In the genomic region with DNA sequence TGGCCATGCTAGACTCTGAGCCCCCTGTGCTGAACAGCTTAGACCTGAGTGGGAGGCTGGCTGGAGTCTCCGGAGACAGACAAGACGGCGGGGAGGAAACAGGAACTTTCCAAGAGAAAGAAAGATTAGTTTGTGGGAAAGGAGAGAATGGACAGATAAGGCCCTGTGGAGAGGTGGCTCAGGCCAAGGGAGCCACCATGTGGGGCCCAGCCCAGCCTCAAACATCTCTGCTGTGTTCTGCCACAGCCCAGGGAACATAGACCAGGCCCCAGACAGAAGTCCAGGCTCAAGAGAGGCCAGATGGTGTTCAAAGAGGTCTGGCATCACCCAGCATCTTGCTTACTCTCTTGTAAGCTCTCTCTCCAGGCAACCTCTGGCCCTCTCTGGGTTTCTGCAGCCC, we compare ENCODE assay signal across 20 mouse cellular contexts. TPM values are rescaled to one million over a fixed set of nuclear protein-coding genes. Genes with fewer than 3 reads are reported as not detected.
DNase-seq lines count a peak whose midpoint lies in the region; ATAC-seq and TF ChIP-seq lines count a peak whose summit lies in the region.
"Had no signal": no experiment of that assay in that cellular context is flagged by ENCODE, and none has a peak within 500 bp of the region (broad histone marks: within the 10 kb centered on the region; RNA-seq: fewer than 3 reads in every experiment).

No protein-coding gene starts in this region.

- H3K4me3 ChIP-seq in heart, embryonic 13.5 days: no peak overlapping the region
- H3K4me3 ChIP-seq in hindbrain, postnatal 0 days (ENCODE audit: low read length): no peak overlapping the region
- H3K4me3 ChIP-seq in hindbrain, embryonic 13.5 days: no peak overlapping the region
- H3K4me3 ChIP-seq in MEL (ENCODE audit: control insufficient read depth in 1 of 2, insufficient read depth in 1 of 2, low read depth in 2 of 2, low read length in 2 of 2): no peak overlapping the region
- H3K4me3 ChIP-seq in embryonic facial prominence, embryonic 12.5 days: no peak overlapping the region
- H3K4me3 ChIP-seq in lung, adult 2 months (replicated peaks; ENCODE audit: extremely low read depth, low read depth, low read length): no peak overlapping the region
- H3K4me3 ChIP-seq: erythroblast, embryonic 14.5 days; liver, embryonic 13.5 days; neural tube, embryonic 13.5 days had no signal

- ATAC-seq in heart, embryonic 13.5 days (ENCODE audit: extremely low read depth, insufficient number of reproducible peaks, low FRiP score, low TSS enrichment): peak; percentile 47; the same call in 1 of the 2 replicates
- 0 out of 2 replicates have a peak, but pooled peaks have one; percentile 19 for ATAC-seq in hindbrain, postnatal 0 days
- no peak for ATAC-seq in hindbrain, embryonic 13.5 days (ENCODE audit: low FRiP score)
- ATAC-seq in embryonic facial prominence, embryonic 12.5 days (ENCODE audit: insufficient number of reproducible peaks, insufficient read depth, low FRiP score, low TSS enrichment): no peak
- ATAC-seq: forebrain, embryonic 14.5 days; intestine, embryonic 16.5 days had no signal

- WGBS in heart, embryonic 13.5 days: 20% methylated on average over 3 of the region's 3 CpGs
- WGBS in hindbrain, postnatal 0 days: 69% methylated on average over 3 of the region's 3 CpGs
- 74% methylated on average over 3 of the region's 3 CpGs for whole genome bisulfite sequencing in hindbrain, embryonic 13.5 days
- WGBS in embryonic facial prominence, embryonic 12.5 days: 66% methylated on average over 3 of the region's 3 CpGs
- 57% methylated on average over 3 of the region's 3 CpGs for WGBS in lung, adult 2 months

- DNase-seq in heart, postnatal 36 days: no peak
- DNase-seq in hindbrain, postnatal 0 days (ENCODE audit: low spot score): no peak
- DNase-seq in MEL (ENCODE audit: low read depth, low spot score): no peak
- no peak for DNase-seq in lung, adult 2 months
- DNase-seq: B cell, adult 2 months; cerebellum, adult 8-10 months; gastrocnemius, postnatal 25 days; liver, embryonic 13.5 days; midbrain, embryonic 14.5 days; right cerebral cortex, adult 18-20 months had no signal

- no peak for TF ChIP-seq POLR2A in MEL (IDR thresholded peaks at IDR 0.05; ENCODE audit: control insufficient read depth in 1 of 2, insufficient read depth in 1 of 2, low read depth in 1 of 2, low read length in 2 of 2, poor library complexity in 1 of 2)
- no peak for TF ChIP-seq POLR2A in lung, adult 2 months (IDR thresholded peaks at IDR 0.05; ENCODE audit: borderline replicate concordance, extremely low read depth, low read depth, low read length)

- H3K9ac ChIP-seq in heart, embryonic 13.5 days: peak overlapping the region; percentile 50; the same call in 1 of the 2 replicates
- H3K9ac ChIP-seq in hindbrain, postnatal 0 days (replicated peaks; ENCODE audit: low read length): no peak overlapping the region
- no peak overlapping the region for H3K9ac ChIP-seq in hindbrain, embryonic 13.5 days
- no peak overlapping the region for H3K9ac ChIP-seq in MEL (ENCODE audit: control insufficient read depth, low read depth, low read length, poor library complexity, severe bottlenecking)
- no peak overlapping the region for H3K9ac ChIP-seq in embryonic facial prominence, embryonic 12.5 days
- H3K9ac ChIP-seq: liver, embryonic 13.5 days; neural tube, embryonic 13.5 days had no signal

- H3K27ac ChIP-seq in heart, embryonic 13.5 days (replicated peaks): peak overlapping the region; percentile 91
- H3K27ac ChIP-seq in hindbrain, postnatal 0 days: no peak overlapping the region
- H3K27ac ChIP-seq in hindbrain, embryonic 13.5 days: no peak overlapping the region
- no peak overlapping the region for H3K27ac ChIP-seq in MEL (ENCODE audit: control insufficient read depth, low read depth, low read length)
- H3K27ac ChIP-seq in embryonic facial prominence, embryonic 12.5 days: 0 out of 2 replicates have a peak overlapping the region, but pooled peaks have one; percentile 19
- H3K27ac ChIP-seq: kidney, postnatal 0 days; liver, embryonic 13.5 days; neural tube, embryonic 13.5 days had no signal

- TF ChIP-seq CTCF in hindbrain, postnatal 0 days (IDR thresholded peaks at IDR 0.05; ENCODE audit: low read depth): no peak
- no peak for TF ChIP-seq CTCF in MEL (IDR thresholded peaks at IDR 0.05 in 2 of 3, conservative IDR thresholded peaks at IDR 0.05 in 1 of 3; ENCODE audit: control insufficient read depth in 1 of 3, insufficient read depth in 1 of 3, low read depth in 2 of 3, low read length in 3 of 3, poor library complexity in 1 of 3, severe bottlenecking in 1 of 3)
- TF ChIP-seq CTCF in lung, adult 2 months (IDR thresholded peaks at IDR 0.05; ENCODE audit: insufficient read depth, low read length): no peak

- H3K79me2 ChIP-seq in MEL (ENCODE audit: control insufficient read depth, insufficient read depth, low read length, poor library complexity): no peaks in the 10 kb centered on the region

- TF ChIP-seq RAD21 in MEL (IDR thresholded peaks at IDR 0.05; ENCODE audit: low read depth, low read length): no peak

- H3K9me3 ChIP-seq in heart, embryonic 13.5 days: no peaks in the 10 kb centered on the region
- H3K9me3 ChIP-seq in hindbrain, postnatal 0 days (ENCODE audit: low read length): no peaks in the 10 kb centered on the region
- no peaks in the 10 kb centered on the region for H3K9me3 ChIP-seq in hindbrain, embryonic 13.5 days
- H3K9me3 ChIP-seq in MEL (replicated peaks; ENCODE audit: insufficient read depth, low read length): no peaks in the 10 kb centered on the region
- H3K9me3 ChIP-seq in embryonic facial prominence, embryonic 12.5 days: no peaks in the 10 kb centered on the region
- H3K9me3 ChIP-seq: liver, embryonic 13.5 days; neural tube, embryonic 13.5 days had no signal

- H3K36me3 ChIP-seq in heart, embryonic 13.5 days: peaks cover 18% of the 10 kb centered on the region
- H3K36me3 ChIP-seq in hindbrain, postnatal 0 days (ENCODE audit: insufficient read depth, low read length): no peaks in the 10 kb centered on the region
- H3K36me3 ChIP-seq in hindbrain, embryonic 13.5 days: no peaks in the 10 kb centered on the region
- peaks cover 0 to 2% of the 10 kb centered on the region in 2 experiments; a peak in 1 of 4 replicates for H3K36me3 ChIP-seq in MEL (ENCODE audit: control insufficient read depth in 1 of 2, insufficient read depth in 2 of 2, low read length in 2 of 2)
- H3K36me3 ChIP-seq in embryonic facial prominence, embryonic 12.5 days: 0 out of 2 replicates have a peak, but pooled peaks cover 6% of the 10 kb centered on the region
- H3K36me3 ChIP-seq: liver, embryonic 13.5 days; neural tube, embryonic 13.5 days had no signal

- H3K4me2 ChIP-seq in heart, embryonic 13.5 days: peak overlapping the region; percentile 4; the same call in 1 of the 2 replicates
- H3K4me2 ChIP-seq in hindbrain, postnatal 0 days (ENCODE audit: low read depth, low read length): no peak overlapping the region
- H3K4me2 ChIP-seq in hindbrain, embryonic 13.5 days: no peak overlapping the region
- H3K4me2 ChIP-seq in embryonic facial prominence, embryonic 12.5 days (replicated peaks): no peak overlapping the region
- H3K4me2 ChIP-seq: liver, embryonic 13.5 days; neural tube, embryonic 13.5 days had no signal

- no peak for TF ChIP-seq EP300 in MEL (IDR thresholded peaks at IDR 0.05; ENCODE audit: low read depth in 1 of 2, low read length in 2 of 2)

- intact Hi-C loops in heart, postnatal 36 days (cut with DNase I): no loop called here

- no peaks in the 10 kb centered on the region for H3K27me3 ChIP-seq in heart, embryonic 13.5 days (replicated peaks)
- H3K27me3 ChIP-seq in hindbrain, postnatal 0 days (ENCODE audit: insufficient read depth, low read length): no peaks in the 10 kb centered on the region
- 0 out of 2 replicates have a peak, but pooled peaks cover 3% of the 10 kb centered on the region for H3K27me3 ChIP-seq in hindbrain, embryonic 13.5 days
- H3K27me3 ChIP-seq in MEL (ENCODE audit: control insufficient read depth in 1 of 2, insufficient read depth in 2 of 2, low read length in 2 of 2): no peaks in the 10 kb centered on the region
- H3K27me3 ChIP-seq in embryonic facial prominence, embryonic 12.5 days: no peaks in the 10 kb centered on the region
- H3K27me3 ChIP-seq: liver, embryonic 13.5 days; neural tube, embryonic 13.5 days had no signal

- H3K4me1 ChIP-seq in heart, embryonic 13.5 days: peaks cover 73% of the 10 kb centered on the region
- H3K4me1 ChIP-seq in hindbrain, postnatal 0 days (ENCODE audit: insufficient read depth, low read length): no peaks in the 10 kb centered on the region; the same call in 1 of the 2 replicates
- H3K4me1 ChIP-seq in hindbrain, embryonic 13.5 days (replicated peaks): peaks cover 14% of the 10 kb centered on the region
- peaks cover 0 to 11% of the 10 kb centered on the region in 2 experiments; a peak in 2 of 4 replicates for H3K4me1 ChIP-seq in MEL (ENCODE audit: control insufficient read depth in 1 of 2, insufficient read depth in 2 of 2, low read length in 2 of 2)
- peaks cover 1% of the 10 kb centered on the region; the same call in 1 of the 2 replicates for H3K4me1 ChIP-seq in embryonic facial prominence, embryonic 12.5 days
- H3K4me1 ChIP-seq in lung, adult 2 months (ENCODE audit: control insufficient read depth, insufficient read depth, low read length): no peaks in the 10 kb centered on the region
- H3K4me1 ChIP-seq: liver, embryonic 13.5 days had no signal

TF ChIP-seq in MEL, 35 proteins besides CTCF, POLR2A, EP300 and RAD21:
- TF ChIP-seq ZKSCAN1 (IDR thresholded peaks at IDR 0.05; ENCODE audit: low read depth, low read length) (no peak), GATA1 (IDR thresholded peaks at IDR 0.05; ENCODE audit: low read depth, low read length) (0 out of 2 replicates have a peak, but pooled peaks have one; percentile 11)

RNA-seq across cellular contexts. Expression of gene Wnt11, which starts 22.2 kb away (rescaled TPM):
- polyA plus RNA-seq in heart, embryonic 13.5 days (2015; fragmentation: Nextera tagmentation; extraction: Ambion mirVana): 15.8 and 17.4 TPM in 2 replicates
- total RNA-seq in heart, postnatal 36 days (2021): 1 to 10 TPM; 5.1 to 9.2 TPM
- 11.4 and 17.2 TPM in 2 replicates for total RNA-seq in hindbrain, postnatal 0 days (2014; rRNA removed)
- 2.2 and 2.8 TPM in 2 replicates for polyA plus RNA-seq in hindbrain, postnatal 0 days (2015; fragmentation: Nextera tagmentation; extraction: Ambion mirVana)
- polyA plus RNA-seq in hindbrain, embryonic 13.5 days (2015; fragmentation: Nextera tagmentation; extraction: Ambion mirVana): 2.0 and 2.3 TPM in 2 replicates
- not detected in 2 replicates for total RNA-seq in MEL (2012; rRNA removed)
- not detected for polyA plus RNA-seq in MEL (2012; ENCODE audit: insufficient read depth in 1 of 2, insufficient read length in 2 of 2, low read depth in 1 of 2, low replicate concordance in 2 of 2, missing spikeins in 1 of 2)
- 24.3 and 25.7 TPM in 2 replicates for polyA plus RNA-seq in embryonic facial prominence, embryonic 12.5 days (2016; fragmentation: Nextera tagmentation; extraction: Ambion mirVana)
- 35.1 and 47.3 TPM in 2 replicates for polyA plus RNA-seq in lung, adult 2 months (2012; rRNA removed)
- total RNA-seq: common myeloid progenitor, adult 5-6 weeks; hematopoietic stem cell, adult 5-6 weeks had no signal
- polyA plus RNA-seq: erythroblast, embryonic 14.5 days had no signal

Comparison
In these comparisons a context has a peak if more than half of its experiments do, and no peak if none do; other contexts are left out.
1. ATAC-seq: peak in heart, embryonic 13.5 days (single experiment) and hindbrain, postnatal 0 days (single experiment); none in hindbrain, embryonic 13.5 days (single experiment) and embryonic facial prominence, embryonic 12.5 days (single experiment).
2. H3K27ac ChIP-seq: peak in heart, embryonic 13.5 days (single experiment) and embryonic facial prominence, embryonic 12.5 days (single experiment); none in hindbrain, postnatal 0 days (single experiment), hindbrain, embryonic 13.5 days (single experiment) and MEL (single experiment).